Mouse (Mus musculus) urinary bladder, adult 18-20 months (tissue): ENCODE measurements at regions not wholly inside any gene's neighbourhood (a gene's known extent, or its start where the extent isn't known, plus 50 kb on each side); places are given as distances from the start of the nearest gene placed in this dataset.

ENCODE experiments used
- DNase-seq, 2 experiments: peaks; one replicate each; pipeline ENCODE4 v3.0.0; 2022; ENCODE audit warnings: low spot score in 2 of 2, mixed read lengths in 2 of 2

DNA sequence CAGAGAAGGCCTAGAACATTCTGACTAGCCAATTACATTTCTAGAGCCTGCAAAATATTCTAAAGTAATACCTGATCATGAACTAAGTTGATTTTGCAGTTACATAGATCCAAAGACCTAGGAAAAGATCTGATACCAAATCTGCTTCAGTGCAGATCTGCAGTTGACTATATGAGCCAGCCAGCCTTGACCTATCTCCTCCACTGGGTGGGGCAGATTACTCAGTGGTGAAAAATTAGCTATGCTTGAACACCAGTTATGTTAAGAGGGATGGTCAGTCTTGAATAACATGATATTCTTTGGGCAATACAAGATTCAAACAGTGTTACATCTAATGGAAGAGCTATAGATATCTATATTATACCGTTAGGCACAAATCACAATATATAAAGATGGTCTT is 269.0 kb downstream of the Gm11361 start:
- DNase-seq: no peak

DNA sequence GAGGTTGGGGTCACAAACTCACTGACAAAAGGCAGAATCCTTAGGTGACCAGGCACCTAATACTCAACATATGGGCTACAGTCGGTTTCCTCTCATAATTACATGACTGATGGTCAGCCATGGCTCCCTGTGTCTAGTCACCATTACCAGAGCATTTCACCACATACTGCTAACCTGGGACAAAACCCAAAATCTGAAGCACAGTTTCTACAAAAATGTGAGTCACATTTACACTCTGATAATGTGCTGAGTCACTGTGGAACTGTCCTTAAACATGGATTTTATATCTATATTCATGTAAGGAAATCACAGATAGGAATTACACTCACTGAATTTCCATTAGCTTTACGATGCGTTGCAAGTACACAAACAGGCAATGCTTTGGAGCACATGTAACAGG is 267.1 kb downstream of the Gm11361 start:
- DNase-seq: no peak

DNA sequence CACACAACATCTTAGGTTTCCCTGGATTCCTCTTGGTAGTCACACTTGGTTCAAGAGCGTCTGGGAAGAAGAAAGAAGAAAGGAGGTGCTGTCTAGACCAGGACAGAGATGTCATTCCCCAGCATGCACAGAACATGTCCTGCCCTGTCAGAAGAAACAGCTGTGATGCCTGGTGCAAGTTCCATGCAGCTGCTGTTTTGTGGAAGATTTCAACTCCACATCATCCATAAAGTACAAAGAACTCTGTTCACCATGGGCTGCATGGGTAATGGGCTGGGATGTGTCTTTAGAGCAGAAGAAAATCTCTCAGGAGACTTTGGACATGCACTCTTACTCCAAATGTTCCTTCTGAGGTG is 262.8 kb downstream of the Gm11361 start:
- DNase-seq: no peak

DNA sequence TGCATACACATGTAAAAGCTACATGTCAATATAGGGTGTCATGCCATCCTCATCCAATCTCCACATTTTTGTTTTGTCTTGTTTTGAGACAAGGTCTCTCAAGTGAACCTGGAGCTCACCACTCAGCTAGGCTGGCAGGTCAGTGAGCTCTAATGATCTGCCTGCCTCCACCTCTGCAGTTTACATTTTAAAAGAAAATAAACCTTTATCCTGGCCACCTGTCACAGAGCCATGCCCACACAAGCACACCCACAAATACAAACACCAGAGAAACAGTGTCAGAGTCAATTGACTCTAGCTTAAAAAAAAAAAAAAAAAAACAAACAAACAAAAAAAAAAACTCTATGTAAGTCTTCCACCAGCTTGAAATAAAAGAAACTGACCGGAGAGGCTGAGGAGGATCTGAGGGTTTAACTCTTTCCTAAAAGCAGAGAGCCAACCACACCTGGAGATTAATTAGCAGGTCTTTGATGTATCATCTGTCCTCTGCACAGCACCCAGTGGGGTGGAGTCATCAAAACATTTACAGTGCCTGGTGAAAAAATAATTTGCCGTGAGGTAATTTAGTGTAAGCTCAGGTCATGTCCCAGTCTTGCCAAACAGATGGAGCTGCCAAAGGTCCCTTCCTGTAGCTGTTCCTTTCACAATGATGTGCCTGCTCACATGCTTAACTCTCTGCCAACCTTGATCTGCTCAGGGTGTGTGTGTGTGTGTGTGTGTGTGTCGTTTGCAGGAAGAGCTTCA is 262.2 kb downstream of the Gm11361 start:
- no peak for DNase-seq

DNA sequence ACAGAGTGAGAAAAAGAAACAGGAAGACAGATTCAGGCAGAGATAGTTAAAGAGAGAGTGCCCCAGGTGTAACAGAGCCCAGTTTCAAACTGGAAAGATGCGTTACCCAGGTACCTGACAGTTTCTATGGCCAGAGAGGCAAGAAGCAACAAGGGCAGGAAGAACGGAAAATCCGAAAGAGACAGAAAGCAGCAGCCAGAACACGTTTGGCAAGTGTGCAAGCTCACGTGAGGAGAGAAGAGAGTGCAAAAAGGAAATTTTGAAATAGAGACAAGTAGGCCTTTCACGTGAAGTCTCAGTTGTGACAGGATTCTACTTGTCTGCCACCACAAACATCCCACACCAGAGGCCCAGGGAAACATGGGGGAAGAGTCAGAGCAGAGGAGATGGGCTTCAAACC is 259.8 kb downstream of the Gm11361 start:
- no peak for DNase-seq

DNA sequence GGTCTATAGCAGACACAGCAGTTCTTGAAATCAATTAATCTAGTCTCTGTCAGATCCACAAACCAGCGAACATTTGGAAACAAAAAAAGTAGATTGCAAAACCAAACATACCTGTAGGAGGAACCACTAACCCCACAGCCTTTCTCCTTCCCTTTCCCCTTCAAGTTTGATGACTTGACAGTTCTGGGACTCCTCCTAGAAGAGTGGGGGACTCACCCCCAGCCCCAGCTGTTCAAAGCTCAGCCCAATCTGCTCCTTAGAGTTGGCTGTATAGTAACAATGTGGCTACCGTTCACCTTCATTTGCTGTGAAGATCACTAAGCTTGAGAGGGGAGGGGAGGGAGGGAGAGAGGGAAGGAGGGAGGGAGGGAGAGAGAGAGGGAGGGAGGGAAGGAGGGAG is 259.3 kb downstream of the Gm11361 start:
- no peak for DNase-seq

DNA sequence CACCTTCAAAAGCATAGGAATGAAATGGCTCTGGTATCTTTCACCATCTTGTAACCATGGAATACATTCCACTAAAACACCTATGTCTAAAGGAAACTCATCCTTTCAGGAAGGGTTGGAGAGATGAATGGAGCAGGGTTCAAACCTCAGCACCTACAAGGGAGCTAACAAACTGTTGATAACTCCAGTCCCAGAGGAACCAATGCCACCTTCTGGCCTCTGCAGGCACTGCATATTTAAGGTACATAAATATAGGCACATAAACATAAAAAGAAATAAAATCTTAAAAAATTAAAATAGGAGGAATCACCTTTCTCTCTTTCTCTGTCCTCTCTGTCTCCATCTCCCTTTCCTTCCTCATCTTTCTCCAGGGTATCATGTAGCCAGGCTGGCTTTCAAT is 256.9 kb downstream of the Gm11361 start:
- DNase-seq: no peak

DNA sequence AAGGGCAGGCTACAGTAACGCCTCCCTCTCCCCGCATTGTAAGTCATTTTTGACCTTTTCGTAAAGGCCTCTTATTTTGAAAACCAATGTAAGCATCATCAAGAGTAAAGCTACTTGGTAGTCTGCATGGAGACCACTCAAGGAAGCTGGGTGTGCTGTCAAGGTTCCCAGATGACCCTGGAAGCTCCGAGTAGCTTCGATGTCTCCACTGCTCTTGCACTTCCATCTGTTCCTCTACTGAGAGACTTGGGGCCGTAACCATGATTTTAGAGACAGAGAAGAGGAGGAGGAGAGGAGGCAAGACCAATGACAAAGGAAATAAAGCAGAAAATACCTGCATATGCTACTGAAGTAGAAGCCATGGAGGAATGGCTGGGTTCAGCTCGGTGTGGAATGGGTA is 256.0 kb downstream of the Gm11361 start:
- DNase-seq: no peak

DNA sequence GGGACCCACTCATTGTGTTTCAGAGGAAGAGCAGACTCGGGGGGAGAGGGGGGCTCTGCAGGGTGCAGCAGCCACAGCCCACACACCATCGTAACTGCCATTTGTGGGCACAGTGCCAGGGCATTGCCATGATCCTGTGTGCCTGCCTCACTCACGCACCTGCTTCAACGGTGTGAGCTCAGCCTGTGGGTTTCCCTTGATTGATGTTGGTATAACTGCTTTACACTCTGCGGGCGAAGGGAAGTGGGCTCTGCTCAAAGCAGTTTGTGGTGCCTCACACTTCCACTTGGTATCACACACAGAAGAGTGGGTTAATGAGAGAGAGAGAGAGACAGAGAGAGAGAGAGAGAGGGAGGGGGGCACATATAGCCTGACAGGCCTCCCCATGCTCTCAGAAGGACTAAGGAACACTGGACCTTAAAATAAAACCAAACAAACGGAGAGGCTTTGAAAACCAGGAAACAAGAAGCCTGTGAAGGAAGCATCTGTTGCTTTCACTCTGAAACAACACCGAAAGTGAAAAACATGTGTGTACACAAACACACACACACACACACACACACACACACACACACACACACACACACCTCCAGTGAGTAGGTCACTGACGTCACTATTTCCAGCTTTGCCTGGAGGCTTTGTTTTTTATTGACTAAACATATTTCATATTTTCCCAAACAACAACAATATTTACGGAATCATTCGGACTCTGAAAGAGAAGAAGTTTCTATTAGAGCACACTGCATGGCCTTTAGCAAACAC is 255.4 kb downstream of the Gm11361 start:
- no peak for DNase-seq

DNA sequence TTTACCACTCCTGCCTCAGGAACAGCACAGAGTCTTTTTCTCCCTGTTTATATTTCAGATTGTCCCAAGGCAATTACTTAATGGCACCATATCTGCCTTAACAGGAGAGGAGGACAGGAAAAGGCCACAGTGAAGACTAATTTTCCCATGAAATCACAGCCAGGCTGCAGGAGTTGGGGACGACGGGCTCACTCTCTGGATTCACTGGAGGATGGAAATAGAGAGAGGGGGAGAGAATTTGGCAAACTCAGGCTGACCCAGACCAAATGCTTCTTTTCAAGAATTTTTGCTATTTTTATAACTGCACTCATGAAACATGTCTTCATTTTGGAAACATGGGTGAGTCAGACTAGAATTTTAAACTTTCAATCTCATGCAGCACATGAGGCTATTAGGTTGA is 250.9 kb downstream of the Gm11361 start:
- no peak for DNase-seq

DNA sequence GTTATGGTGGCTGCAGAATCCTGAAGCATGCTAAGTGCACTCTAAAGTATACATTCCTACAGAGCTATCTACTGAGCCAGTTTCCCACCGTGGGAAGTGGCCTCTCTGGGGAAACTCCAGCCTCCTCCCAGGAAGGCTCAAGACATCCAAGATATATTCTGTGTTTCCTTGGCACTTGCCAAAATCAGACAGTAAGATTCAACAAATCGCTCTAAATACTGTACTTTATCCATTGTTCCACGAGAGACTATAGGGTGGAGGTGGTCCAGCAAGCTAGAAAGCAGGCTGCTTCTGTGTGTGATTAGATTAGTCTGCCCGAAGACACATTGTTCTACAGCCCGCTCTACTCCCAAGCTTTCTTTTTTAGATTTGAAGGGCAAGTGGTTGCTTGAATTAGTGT is 250.5 kb downstream of the Gm11361 start:
- DNase-seq: no peak

DNA sequence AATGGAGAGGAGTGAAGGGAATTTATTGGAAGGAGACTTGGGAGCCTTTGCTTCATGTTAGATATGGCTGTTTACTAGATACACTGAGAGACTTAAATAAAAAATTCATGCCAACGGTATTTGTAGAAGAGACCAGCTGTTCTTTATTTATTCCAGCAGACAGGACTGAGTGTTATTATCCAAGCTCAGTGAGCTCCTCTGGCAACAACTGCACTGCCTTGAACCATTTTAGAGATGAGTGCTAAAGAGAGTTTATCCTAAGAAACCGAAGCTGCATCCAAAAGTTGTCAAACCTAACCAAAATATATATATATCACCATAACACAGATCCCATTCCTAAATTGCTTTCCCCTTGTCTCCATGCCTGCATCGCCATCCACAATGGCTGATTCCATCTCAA is 247.0 kb downstream of the Gm11361 start:
- DNase-seq: no peak

DNA sequence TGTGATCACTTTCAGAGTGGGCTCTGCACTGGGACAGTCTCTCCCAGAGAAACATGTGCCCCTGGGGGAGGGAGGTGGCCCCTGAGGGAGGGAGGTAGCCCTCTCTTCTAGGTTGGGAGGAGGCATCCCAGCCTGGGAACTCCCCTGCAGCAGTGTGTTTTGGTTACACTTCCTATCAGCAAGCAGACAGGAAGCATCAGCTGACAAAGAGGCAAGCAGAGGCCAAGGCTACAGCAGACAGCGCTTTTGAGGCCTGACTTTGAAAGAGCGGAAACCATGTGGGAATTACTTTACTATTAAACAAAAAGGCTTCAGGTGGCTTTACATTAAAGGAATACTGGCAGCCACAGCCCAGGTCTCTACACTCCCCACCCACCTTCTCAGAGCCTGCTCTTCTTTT is 244.8 kb downstream of the Gm11361 start:
- DNase-seq: no peak

DNA sequence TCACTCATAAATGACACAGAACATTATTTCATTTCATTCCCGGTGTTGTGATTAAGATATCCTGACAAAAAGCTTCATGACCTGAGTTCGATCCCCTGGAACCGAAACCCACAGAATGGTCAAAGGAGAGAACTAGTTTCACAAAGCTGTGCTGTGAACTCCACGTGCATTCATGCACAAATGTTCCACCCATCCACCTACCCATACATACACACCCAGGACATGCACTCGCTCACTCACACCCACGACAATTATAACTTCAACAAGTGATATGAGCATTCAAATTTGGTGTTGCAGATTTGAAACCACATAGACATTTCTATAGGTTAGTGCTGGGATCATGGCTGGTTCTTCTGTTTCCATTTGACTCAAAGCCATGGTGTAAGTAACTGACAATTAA is 243.4 kb downstream of the Gm11361 start:
- DNase-seq: no peak

DNA sequence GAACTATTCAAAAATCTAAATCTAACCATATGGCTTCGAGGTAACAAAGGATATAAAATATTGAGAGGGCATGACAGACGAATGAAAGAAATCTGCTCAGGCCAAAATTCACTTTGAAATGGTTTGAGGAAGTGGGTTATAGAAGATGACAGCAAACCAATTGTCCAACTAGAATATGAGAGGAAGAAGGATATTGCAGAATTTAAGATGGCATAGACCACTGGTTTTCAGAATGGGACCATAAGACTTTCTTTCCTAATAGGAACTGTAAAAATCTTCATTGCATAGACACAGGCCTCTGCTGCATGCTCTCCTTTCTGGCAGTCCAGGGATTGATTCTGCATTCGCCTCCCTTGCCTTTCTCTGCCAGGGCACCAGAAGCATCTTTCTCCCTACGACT is 240.2 kb downstream of the Gm11361 start:
- no peak for DNase-seq

DNA sequence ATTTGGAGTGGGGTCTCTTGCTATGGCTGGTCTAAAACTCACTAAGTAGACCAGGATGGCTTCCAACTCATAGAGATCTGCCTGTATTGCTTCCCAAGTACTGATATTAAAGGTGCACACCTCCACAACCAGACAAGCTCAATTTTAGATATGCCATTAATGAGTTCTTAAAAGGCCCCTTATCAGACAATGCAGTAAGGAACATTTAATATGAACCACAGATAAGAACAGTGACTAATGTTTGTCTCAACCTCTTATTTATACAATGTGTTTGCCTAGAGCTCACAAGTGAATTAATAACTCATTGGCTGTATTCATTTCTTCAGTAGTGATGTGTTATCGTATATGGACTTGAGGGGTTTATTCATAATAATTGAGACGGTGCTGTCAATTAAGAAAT is 234.7 kb downstream of the Gm11361 start:
- no peak for DNase-seq

DNA sequence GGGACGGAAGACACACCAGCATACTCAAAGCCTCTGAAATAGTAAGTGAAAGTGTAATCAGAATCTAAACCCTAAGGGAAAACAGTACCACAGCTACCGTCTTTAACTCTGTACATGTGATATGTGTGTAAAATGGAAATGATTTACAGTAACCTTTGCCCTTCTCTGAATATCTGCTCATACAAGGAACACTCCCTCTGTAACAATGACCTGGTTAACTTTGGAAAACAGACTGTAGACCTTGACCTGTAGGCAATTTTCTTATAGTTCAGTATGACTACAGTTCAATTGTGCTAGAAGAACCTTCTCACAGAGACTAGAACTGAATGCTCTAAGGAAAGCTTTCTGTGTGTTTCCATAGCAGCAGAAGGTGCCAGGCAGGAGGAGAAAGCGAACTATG is 226.4 kb downstream of the Gm11361 start:
- DNase-seq: no peak

DNA sequence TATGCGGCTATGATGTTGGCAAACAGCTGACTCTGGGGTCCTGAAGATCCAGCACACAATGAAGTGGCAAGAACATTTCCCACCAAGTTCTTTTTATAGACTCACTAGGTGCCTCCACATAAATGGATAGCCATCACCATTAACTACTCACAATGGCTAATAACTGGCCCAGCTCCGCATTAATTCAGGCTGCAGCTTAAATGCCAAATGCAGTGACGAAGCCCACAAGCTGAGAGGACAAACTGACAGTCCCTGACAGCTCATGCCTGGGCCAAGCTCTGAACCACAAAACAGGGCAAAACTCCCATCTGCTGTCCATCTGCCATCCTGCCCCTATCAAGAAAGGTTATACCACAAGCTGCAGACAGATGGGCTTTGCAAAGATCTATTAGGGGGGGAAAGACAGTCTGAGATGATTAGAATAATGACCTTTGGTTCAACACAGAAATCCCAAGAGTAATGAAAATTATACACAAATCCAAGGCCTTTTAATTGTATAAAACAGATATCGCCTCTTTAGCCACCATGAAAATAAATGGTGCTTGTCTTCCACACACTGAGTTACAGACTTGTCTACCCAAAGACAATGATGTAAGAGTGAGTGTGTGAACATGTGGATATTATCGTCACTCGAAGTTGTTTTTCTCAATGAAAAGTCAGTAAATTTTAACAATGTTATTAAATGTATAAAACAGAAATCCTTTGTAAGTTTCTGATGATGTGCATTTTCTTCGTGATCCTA is 224.1 kb downstream of the Gm11361 start:
- DNase-seq: no peak

DNA sequence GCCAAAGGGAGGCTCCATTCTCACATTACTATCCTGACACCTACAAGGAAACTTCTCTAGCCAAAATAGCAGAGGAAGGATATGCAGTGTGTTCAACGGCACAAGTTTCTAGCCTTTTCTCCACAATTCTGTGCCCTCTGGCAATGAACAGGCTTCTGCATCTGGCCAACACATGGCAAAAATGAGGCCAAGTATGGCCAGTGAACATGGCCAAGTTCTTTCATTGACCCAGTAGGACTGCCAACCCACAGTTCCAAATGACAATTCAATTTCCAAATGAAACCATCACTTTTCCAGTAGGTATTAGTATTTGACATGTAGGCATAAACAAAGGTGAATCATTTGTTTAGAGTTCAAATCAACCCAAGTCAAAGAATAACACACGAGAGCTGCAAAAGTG is 208.8 kb downstream of the Gm11361 start:
- DNase-seq: no peak

DNA sequence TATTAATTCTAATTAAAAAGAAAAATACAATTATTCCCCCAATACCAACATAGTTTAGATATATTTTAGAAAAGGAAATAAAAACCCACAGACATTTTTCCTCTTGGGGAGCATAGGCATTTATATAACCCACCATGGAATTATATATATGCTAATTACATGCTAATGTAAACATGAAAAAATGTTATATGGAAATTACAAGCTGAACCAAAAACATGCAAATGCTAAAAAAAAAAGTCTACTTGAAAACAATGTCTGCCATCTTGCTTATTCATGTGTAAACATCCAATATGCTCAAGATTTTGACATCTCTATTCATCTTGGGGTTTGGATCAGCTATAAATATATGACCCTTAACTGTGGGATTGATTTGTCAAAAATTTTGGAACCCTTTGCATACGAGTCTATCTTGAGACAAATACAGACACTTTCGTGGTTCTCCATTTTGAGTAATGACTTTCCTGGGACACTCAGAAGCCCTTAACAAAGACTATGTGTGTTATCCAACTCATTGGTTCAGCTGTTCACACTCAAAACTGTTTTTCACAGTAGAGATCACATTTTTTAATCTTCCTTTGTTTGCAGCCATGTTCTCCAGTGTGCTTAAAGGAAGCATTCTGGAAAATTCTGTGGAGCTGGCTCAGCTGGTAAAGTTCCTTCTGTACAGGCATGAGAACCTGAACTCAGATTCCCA is 208.0 kb downstream of the Gm11361 start:
- no peak for DNase-seq

DNA sequence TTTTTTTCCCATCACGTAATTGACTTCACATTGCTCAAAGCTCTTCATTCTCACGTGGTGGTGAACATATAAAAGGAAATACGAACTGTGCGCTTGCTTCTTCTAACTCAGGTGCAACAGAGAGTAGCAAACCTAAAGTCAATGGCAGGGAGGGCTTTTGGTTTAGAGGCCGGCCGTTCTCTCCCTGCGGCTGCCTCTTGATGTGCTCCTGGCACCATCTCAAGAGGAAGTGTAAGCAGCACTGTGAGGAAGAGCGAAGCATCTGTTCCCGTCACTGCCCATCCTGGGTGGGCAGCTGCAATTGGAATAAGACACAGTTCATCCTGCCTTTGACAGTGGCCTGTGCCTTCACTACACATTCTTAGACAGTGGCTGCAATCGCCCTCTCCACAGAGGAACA is 204.0 kb downstream of the Gm11361 start:
- no peak for DNase-seq

DNA sequence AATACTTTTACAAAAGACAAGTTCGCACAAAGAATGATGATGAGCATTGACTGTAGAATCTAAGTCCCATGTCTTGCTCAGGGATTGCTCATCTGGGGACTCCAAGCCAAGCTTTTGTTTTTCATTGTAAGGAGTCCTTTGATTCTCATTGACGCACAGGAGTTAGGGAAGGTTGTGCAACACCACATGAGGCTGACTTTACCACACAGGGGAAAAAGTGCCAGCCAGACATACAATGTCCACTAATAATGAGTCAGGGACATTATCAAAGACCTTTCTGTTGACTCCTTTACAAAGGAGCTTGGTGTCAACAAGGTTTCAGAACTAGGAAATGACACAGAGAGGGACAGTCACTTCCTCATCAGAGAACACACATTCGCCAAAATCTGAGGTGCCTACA is 200.1 kb downstream of the Gm11361 start:
- DNase-seq: no peak
